Mouse (Mus musculus): ENCODE data around the gene Elk3. TPM values are rescaled to one million over a fixed set of nuclear protein-coding genes. Genes with fewer than 3 reads are reported as not detected.

Gene Elk3
- polyA plus RNA-seq, 1 experiment = 15.5 TPM

DNA sequence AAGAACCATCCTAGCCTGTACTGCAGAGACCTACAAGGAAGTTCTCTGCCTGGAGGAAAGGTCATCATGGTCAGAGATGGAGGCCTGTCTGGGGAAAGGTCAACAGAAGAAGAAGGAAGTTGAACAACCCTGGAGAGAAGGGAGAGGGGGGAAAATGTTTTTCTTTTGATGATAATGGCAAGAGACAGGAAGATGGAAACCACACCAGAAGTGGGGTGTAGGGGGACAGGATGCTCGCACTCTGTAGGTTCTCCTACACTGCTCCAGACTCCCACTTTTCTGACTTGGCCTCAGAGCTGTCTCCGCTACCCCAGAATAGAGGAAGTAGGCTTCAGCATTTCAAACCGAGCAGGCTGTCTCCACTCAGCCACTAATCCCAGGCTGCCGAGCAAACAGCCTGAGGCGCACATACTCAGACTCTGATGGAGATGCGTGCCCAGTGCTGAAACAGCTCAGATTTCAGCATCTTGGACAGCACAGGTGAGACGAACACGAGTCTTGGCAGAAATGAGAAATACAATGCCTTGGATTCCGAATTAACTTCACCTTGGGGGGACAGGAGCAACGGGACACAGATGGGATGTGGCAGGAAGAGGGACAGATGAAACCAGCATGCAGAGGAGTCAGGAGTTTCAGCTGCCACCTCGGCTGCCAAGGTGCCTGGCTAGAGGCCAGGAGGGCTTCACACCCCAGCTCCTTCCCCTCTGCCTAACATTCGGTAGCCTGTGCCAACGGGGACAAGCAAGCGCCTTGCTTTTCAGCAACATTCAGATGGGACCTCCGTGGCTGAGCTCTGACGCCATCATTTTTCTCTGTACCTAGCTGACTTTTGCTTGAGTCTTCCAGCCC, 49.6 kb downstream of the Elk3 start:
- H3K4me1 ChIP-seq (ENCODE audit: control insufficient read depth, insufficient read depth, low read length) = peaks cover 5% of the 10 kb centered on the region
- TF ChIP-seq CTCF (IDR thresholded peaks at IDR 0.05; ENCODE audit: control insufficient read depth, insufficient read depth, low read length) = no peak
- no peak for TF ChIP-seq POLR2A (IDR thresholded peaks at IDR 0.05; ENCODE audit: borderline replicate concordance, control insufficient read depth, low read depth, low read length)
- peak overlapping the region; percentile 2 for H3K4me3 ChIP-seq (replicated peaks; ENCODE audit: control insufficient read depth, low read depth, low read length)
- H3K27ac ChIP-seq (ENCODE audit: control insufficient read depth, insufficient read depth, low read depth, low read length, poor library complexity) = peak overlapping the region; percentile 35
- WGBS = 9% methylated on average over 16 of the region's 16 CpGs

- peaks cover 5% of the 10 kb centered on the region for H3K4me1 ChIP-seq (ENCODE audit: control insufficient read depth, insufficient read depth, low read length)
- 37% methylated on average over 5 of the region's 5 CpGs for WGBS
- TF ChIP-seq POLR2A (IDR thresholded peaks at IDR 0.05; ENCODE audit: borderline replicate concordance, control insufficient read depth, low read depth, low read length) = no peak
- no peak for TF ChIP-seq CTCF (IDR thresholded peaks at IDR 0.05; ENCODE audit: control insufficient read depth, insufficient read depth, low read length)
- no peak overlapping the region for H3K27ac ChIP-seq (ENCODE audit: control insufficient read depth, insufficient read depth, low read depth, low read length, poor library complexity)
- H3K4me3 ChIP-seq (replicated peaks; ENCODE audit: control insufficient read depth, low read depth, low read length) = no peak overlapping the region
These were observed 51.1 kb downstream of the Elk3 start for GRCm38 (mm10) chr10:93259826-93260225.

DNA sequence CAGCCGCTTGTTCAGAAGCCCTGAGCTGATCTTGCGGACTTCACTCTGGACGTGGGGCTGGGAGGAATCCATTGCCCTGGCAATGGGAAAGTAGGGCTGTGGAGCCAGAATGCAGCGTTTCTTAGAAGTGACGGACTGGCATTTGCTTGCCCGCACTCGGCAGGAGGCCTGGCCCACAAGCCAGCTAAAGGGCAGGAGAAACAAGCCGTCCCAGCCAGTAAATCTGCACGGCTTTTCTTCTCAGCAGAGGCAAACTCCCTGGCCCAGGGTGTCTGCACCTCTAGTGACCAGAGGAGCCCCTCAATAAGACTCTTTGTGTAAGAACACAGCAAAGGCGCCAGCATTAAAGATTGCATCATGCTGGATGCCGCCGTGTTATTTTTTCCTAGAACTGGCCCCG, 55.6 kb downstream of the Elk3 start:
- no peak overlapping the region for H3K27ac ChIP-seq (ENCODE audit: control insufficient read depth, insufficient read depth, low read depth, low read length, poor library complexity)
- no peak overlapping the region for H3K4me3 ChIP-seq (replicated peaks; ENCODE audit: control insufficient read depth, low read depth, low read length)
- no peaks in the 10 kb centered on the region; the same call in none of the 2 replicates for H3K4me1 ChIP-seq (ENCODE audit: control insufficient read depth, insufficient read depth, low read length)
- no peak for TF ChIP-seq CTCF (IDR thresholded peaks at IDR 0.05; ENCODE audit: control insufficient read depth, insufficient read depth, low read length)
- TF ChIP-seq POLR2A (IDR thresholded peaks at IDR 0.05; ENCODE audit: borderline replicate concordance, control insufficient read depth, low read depth, low read length) = no peak
- WGBS = 75% methylated on average over 13 of the region's 13 CpGs

GRCm38 (mm10) chr10:93253156-93253555, 57.8 kb downstream of the Elk3 start:
- Histone ChIP-seq H3K4me3 (replicated peaks; ENCODE audit: control insufficient read depth, low read depth, low read length) (no peak overlapping the region), H3K27ac (ENCODE audit: control insufficient read depth, insufficient read depth, low read depth, low read length, poor library complexity) (no peak overlapping the region), H3K4me1 (ENCODE audit: control insufficient read depth, insufficient read depth, low read length) (no peaks in the 10 kb centered on the region; the same call in none of the 2 replicates)
- TF ChIP-seq CTCF (IDR thresholded peaks at IDR 0.05; ENCODE audit: control insufficient read depth, insufficient read depth, low read length) (no peak), POLR2A (IDR thresholded peaks at IDR 0.05; ENCODE audit: borderline replicate concordance, control insufficient read depth, low read depth, low read length) (no peak)
- 83% methylated on average over 6 of the region's 6 CpGs for WGBS

- Histone ChIP-seq H3K4me1 (ENCODE audit: control insufficient read depth, insufficient read depth, low read length) (no peaks in the 10 kb centered on the region; the same call in 1 of the 2 replicates), H3K4me3 (replicated peaks; ENCODE audit: control insufficient read depth, low read depth, low read length) (no peak overlapping the region), H3K27ac (ENCODE audit: control insufficient read depth, insufficient read depth, low read depth, low read length, poor library complexity) (no peak overlapping the region)
- WGBS = 97% methylated on average over 2 of the region's 2 CpGs
- TF ChIP-seq CTCF (IDR thresholded peaks at IDR 0.05; ENCODE audit: control insufficient read depth, insufficient read depth, low read length) = no peak
- TF ChIP-seq POLR2A (IDR thresholded peaks at IDR 0.05; ENCODE audit: borderline replicate concordance, control insufficient read depth, low read depth, low read length) = no peak
These were observed 58.3 kb downstream of the Elk3 start for GRCm38 (mm10) chr10:93252661-93253060.

DNA sequence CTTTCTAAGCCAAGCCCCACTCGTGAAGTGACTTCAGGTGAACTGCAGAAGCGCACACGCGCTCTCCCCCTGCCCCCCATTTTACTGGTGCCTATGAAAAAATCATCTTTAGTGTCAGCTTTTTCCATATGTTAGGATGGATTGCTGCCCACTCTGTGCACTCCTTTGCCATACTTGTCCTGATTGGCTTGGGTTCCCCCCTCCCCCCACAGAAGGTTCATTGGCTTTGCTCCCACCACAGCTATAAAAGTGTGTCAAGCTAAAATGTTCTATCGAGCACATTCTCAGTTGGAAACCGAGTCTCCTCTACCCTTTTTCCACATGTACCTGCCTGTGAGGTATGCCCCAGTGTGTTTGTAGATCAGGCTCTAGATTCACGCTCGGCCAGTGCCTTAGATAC, 59.5 kb downstream of the Elk3 start:
- no peak for TF ChIP-seq CTCF (IDR thresholded peaks at IDR 0.05; ENCODE audit: control insufficient read depth, insufficient read depth, low read length)
- TF ChIP-seq POLR2A (IDR thresholded peaks at IDR 0.05; ENCODE audit: borderline replicate concordance, control insufficient read depth, low read depth, low read length) = no peak
- H3K4me1 ChIP-seq (ENCODE audit: control insufficient read depth, insufficient read depth, low read length) = no peaks in the 10 kb centered on the region
- H3K27ac ChIP-seq (ENCODE audit: control insufficient read depth, insufficient read depth, low read depth, low read length, poor library complexity) = no peak overlapping the region
- H3K4me3 ChIP-seq (replicated peaks; ENCODE audit: control insufficient read depth, low read depth, low read length) = no peak overlapping the region
- 87% methylated on average over 8 of the region's 8 CpGs for WGBS

GRCm38 (mm10) chr10:93250436-93251317, 60.3 kb downstream of the Elk3 start:
- no peaks in the 10 kb centered on the region for H3K4me1 ChIP-seq (ENCODE audit: control insufficient read depth, insufficient read depth, low read length)
- no peak overlapping the region for H3K4me3 ChIP-seq (replicated peaks; ENCODE audit: control insufficient read depth, low read depth, low read length)
- 86% methylated on average over 24 of the region's 24 CpGs for WGBS
- TF ChIP-seq CTCF (IDR thresholded peaks at IDR 0.05; ENCODE audit: control insufficient read depth, insufficient read depth, low read length) (no peak), POLR2A (IDR thresholded peaks at IDR 0.05; ENCODE audit: borderline replicate concordance, control insufficient read depth, low read depth, low read length) (no peak)
- no peak overlapping the region for H3K27ac ChIP-seq (ENCODE audit: control insufficient read depth, insufficient read depth, low read depth, low read length, poor library complexity)

GRCm38 (mm10) chr10:93249901-93250300, 61.0 kb downstream of the Elk3 start:
- Histone ChIP-seq H3K27ac (ENCODE audit: control insufficient read depth, insufficient read depth, low read depth, low read length, poor library complexity) (no peak overlapping the region), H3K4me1 (ENCODE audit: control insufficient read depth, insufficient read depth, low read length) (no peaks in the 10 kb centered on the region), H3K4me3 (replicated peaks; ENCODE audit: control insufficient read depth, low read depth, low read length) (no peak overlapping the region)
- WGBS = 82% methylated on average over 7 of the region's 7 CpGs
- no peak for TF ChIP-seq CTCF (IDR thresholded peaks at IDR 0.05; ENCODE audit: control insufficient read depth, insufficient read depth, low read length)
- no peak for TF ChIP-seq POLR2A (IDR thresholded peaks at IDR 0.05; ENCODE audit: borderline replicate concordance, control insufficient read depth, low read depth, low read length)
